Mouse (Mus musculus) G1E (cell line): ENCODE measurements at regions not wholly inside any gene's neighbourhood (a gene's known extent, or its start where the extent isn't known, plus 50 kb on each side); places are given as distances from the start of the nearest gene placed in this dataset.

ENCODE experiments used
- CTCF ChIP-seq: IDR thresholded peaks from 2 replicates; pipeline ENCODE4 v1.5.1; 2012; ENCODE audit warnings: low read depth, low read length, inconsistent platforms, mixed read lengths
- GATA1 ChIP-seq: IDR thresholded peaks from 2 replicates; pipeline ENCODE4 v1.6.1; 2012; ENCODE audit warnings: borderline replicate concordance, low read length, inconsistent platforms, mixed read lengths
- GATA2 ChIP-seq: IDR thresholded peaks from 2 replicates; pipeline ENCODE4 v1.6.1; 2012; ENCODE audit warnings: low read depth, low read length, inconsistent platforms, borderline replicate concordance
- POLR2AphosphoS5 ChIP-seq: IDR thresholded peaks from 2 replicates; pipeline ENCODE4 v1.6.1; 2012; ENCODE audit warnings: low read depth, low read length, inconsistent platforms; ENCODE audit not compliant: insufficient replicate concordance
- TAL1 ChIP-seq: conservative IDR thresholded peaks from 2 replicates; pipeline ENCODE4 v1.6.1; 2012; ENCODE audit warnings: low read depth, low read length, inconsistent platforms, mixed read lengths

DNA sequence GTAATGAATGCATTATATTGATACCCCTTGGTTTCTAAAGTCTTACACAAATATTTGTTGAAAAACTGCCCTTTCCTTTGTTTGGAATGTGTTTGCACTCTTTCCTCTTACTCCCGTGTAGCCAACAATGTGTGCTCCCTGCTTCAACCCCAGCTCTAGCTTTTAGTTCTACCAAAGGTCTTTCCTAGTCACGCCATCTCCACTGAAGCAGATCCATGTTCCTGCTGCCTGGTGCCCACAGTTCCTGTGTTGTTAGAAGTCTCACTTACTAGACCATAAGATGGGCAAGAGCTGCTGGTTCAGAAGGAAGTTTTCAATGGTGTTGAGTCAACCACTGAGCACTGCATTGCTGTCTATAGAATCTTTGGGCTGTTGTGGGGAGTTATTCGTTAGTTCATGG lies 137.0 kb downstream of the Klf5 start:
- TF ChIP-seq CTCF (no peak), TAL1 (no peak), GATA2 (no peak), GATA1 (no peak), POLR2AphosphoS5 (no peak)
